Mouse (Mus musculus) heart, postnatal 0 days (tissue): ENCODE data around the gene Lamb2.

Experiments used
- CTCF ChIP-seq: IDR thresholded peaks from 2 replicates; pipeline ENCODE4 v1.5.1; 2016; ENCODE audit warnings: antibody characterized with exemption, control low read depth, low read depth
- EP300 ChIP-seq: IDR thresholded peaks from 2 replicates; pipeline ENCODE4 v1.6.1; 2016; ENCODE audit warnings: antibody characterized with exemption, low read depth

GRCm38 (mm10) chr9:108456953-108457352 is 22.6 kb upstream of the Lamb2 start:
- TF ChIP-seq CTCF (no peak), EP300 (no peak)
